Mouse (Mus musculus) midbrain, embryonic 11.5 days (tissue): ENCODE measurements around the gene Rab43. TPM values are rescaled to one million over a fixed set of nuclear protein-coding genes. Genes with fewer than 3 reads are reported as not detected.
A peak's percentile ranks its signal among the peaks of the same experiment; 100 is the strongest.

Experiments used
- ATAC-seq: fragments of 200-750 bp; cut with Nextera tagmentation; 2 replicates; pipeline ENCODE4 v1.8.0; 2017; ENCODE audit warnings: moderate TSS enrichment, moderate library complexity; ENCODE audit not compliant: low FRiP score
- DNase-seq: peaks from one replicate; pipeline ENCODE4 v3.0.0; 2015; ENCODE audit warnings: low spot score; ENCODE audit errors: missing footprints
- H3K27ac ChIP-seq: fragments of 300-500 bp; sonication (generic); 2 replicates; pipeline ENCODE4 v1.5.1; 2014; ENCODE audit warnings: low read depth, low read length
- H3K27me3 ChIP-seq: fragments of 300-500 bp; sonication (generic); 2 replicates; pipeline ENCODE4 v1.6.1; 2014; ENCODE audit warnings: mild to moderate bottlenecking, low read length, moderate library complexity, mixed read lengths; ENCODE audit not compliant: control insufficient read depth, insufficient read depth
- H3K36me3 ChIP-seq: fragments of 300-500 bp; sonication (generic); 2 replicates; pipeline ENCODE4 v1.6.1; 2014; ENCODE audit warnings: mild to moderate bottlenecking, low read length, moderate library complexity, mixed read lengths; ENCODE audit not compliant: control insufficient read depth, insufficient read depth
- H3K4me1 ChIP-seq: fragments of 300-500 bp; sonication (generic); 2 replicates; pipeline ENCODE4 v1.6.1; 2014; ENCODE audit warnings: low read length; ENCODE audit not compliant: control insufficient read depth, insufficient read depth
- H3K4me2 ChIP-seq: fragments of 300-500 bp; sonication (generic); 2 replicates; pipeline ENCODE4 v1.6.1; 2014; ENCODE audit warnings: mild to moderate bottlenecking, moderate library complexity
- H3K4me3 ChIP-seq: fragments of 300-500 bp; sonication (generic); 2 replicates; pipeline ENCODE4 v1.5.1; 2014; ENCODE audit warnings: low read depth, low read length
- H3K9ac ChIP-seq: fragments of 300-500 bp; sonication (generic); 2 replicates; pipeline ENCODE4 v1.6.1; 2014; ENCODE audit warnings: low read length
- H3K9me3 ChIP-seq: fragments of 300-500 bp; sonication (generic); 2 replicates; pipeline ENCODE4 v1.6.1; 2016; ENCODE audit warnings: low read length; ENCODE audit not compliant: control insufficient read depth
- WGBS: fragments of 180-500 bp; shearing (Covaris S2); extraction: QIAGEN DNeasy Blood & Tissue Kit; methylation state at CpG from one replicate; pipeline ENCODE4 v1.1.7; 2014; 5-methylcytosine and 5-hydroxymethylcytosine counted together
- polyA plus RNA-seq: library from polyadenylated mRNA; unstranded; fragments of >200 nt; fragmentation: Nextera tagmentation; extraction: Ambion mirVana; gene quantifications from 2 replicates; pipeline ENCODE4 v1.2.1, GENCODE M21; 2014

Gene Rab43
- 7.7 and 8.0 TPM in 2 replicates for polyA plus RNA-seq

DNA sequence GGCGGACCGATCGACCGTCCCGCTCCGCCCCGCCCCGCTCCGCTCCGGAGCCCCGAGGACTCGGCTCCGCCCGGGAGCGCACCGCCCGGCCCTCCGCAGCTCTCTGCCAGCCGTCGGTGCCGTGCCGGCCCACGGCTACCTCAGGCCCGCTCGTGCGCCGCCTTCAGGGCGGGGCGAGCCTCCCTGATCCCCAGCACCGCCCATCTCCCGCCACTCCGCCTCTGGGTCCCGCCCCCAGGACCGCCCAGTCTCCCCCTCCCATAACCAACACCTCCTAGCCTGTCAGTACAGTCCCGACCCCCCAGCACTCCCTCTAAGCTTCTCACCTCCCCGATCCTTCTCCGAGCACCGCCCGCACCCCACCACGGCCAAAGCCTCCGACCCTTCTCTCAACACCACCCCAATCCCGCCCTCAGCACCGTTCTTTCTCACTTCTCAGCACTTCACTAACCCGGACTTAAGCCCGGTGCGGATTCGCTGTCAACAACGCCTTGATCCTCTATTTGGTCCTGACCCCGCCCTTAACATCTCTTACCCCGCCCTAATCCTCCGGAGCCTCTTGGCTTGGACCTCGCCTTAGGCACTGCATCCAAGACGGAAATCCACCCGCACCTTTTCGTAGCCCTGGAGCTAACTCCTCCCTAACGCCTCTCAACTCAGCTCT is at the start of gene Rab43:
TSS of gene Rab43 (minus strand) at position 490 of the 664 bp plus-strand sequence.
- Histone ChIP-seq H3K9ac (peak within 1 kb of the TSS; percentile 77), H3K9me3 (no peaks in the 10 kb centered on the region), H3K36me3 (no peaks in the 10 kb centered on the region), H3K4me3 (peak within 1 kb of the TSS; percentile 63), H3K4me1 (peaks cover 8% of the 10 kb centered on the region), H3K27me3 (no peaks in the 10 kb centered on the region), H3K4me2 (peak within 1 kb of the TSS; percentile 95), H3K27ac (no peak within 1 kb of the TSS; the same call in 1 of the 2 replicates)
- DNase-seq (peak; percentile 99), ATAC-seq (peak; percentile 96)
- under 1% methylated on average over 52 of the region's 56 CpGs for WGBS

- 47% methylated on average over 1 of the region's 1 CpGs for WGBS
- H3K27ac ChIP-seq, result no peak overlapping the region
- ATAC-seq, result no peak
- no peaks in the 10 kb centered on the region for H3K9me3 ChIP-seq
- H3K4me2 ChIP-seq, result no peak overlapping the region
- no peaks in the 10 kb centered on the region for H3K27me3 ChIP-seq
- H3K9ac ChIP-seq, result no peak overlapping the region
- H3K4me1 ChIP-seq, result no peaks in the 10 kb centered on the region
- no peak for DNase-seq
- no peaks in the 10 kb centered on the region for H3K36me3 ChIP-seq
- H3K4me3 ChIP-seq, result no peak overlapping the region
Observed at GRCm38 (mm10) chr6:87857071-87857470, 45.1 kb upstream of the Rab43 start.

GRCm38 (mm10) chr6:87853446-87853845 is 41.5 kb upstream of the Rab43 start:
- H3K4me2 ChIP-seq, result no peak overlapping the region
- ATAC-seq, result no peak
- no peaks in the 10 kb centered on the region for H3K9me3 ChIP-seq
- peak; percentile 44 for DNase-seq
- 88% methylated on average over 4 of the region's 4 CpGs for WGBS
- no peak overlapping the region for H3K4me3 ChIP-seq
- H3K36me3 ChIP-seq, result no peaks in the 10 kb centered on the region
- no peak overlapping the region for H3K9ac ChIP-seq
- no peaks in the 10 kb centered on the region for H3K27me3 ChIP-seq
- H3K4me1 ChIP-seq, result peaks cover 9% of the 10 kb centered on the region
- H3K27ac ChIP-seq, result no peak overlapping the region

DNA sequence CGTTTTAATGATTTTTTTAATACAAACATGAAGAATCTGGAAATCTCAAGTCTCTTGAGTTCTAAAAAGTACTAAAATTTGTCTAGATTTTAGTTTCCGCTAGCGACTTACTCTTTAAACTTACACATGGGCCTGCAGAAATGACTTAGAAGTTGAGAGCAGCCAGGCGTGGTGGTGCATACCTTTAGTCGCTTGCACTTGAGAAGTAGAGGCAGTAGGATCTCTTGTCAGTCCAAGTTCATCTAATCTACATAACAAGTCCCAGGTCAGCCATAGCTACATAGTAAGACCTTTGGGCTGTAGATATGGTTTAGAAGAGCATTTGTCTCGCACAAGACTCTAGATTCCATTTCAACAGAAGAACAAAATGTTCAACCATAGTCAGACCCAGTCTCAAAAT is 39.9 kb upstream of the Rab43 start:
- H3K4me1 ChIP-seq, result peaks cover 11% of the 10 kb centered on the region
- ATAC-seq (no peak), DNase-seq (peak; percentile 57)
- H3K9ac ChIP-seq, result no peak overlapping the region
- no peaks in the 10 kb centered on the region for H3K9me3 ChIP-seq
- no peaks in the 10 kb centered on the region for H3K36me3 ChIP-seq
- no peaks in the 10 kb centered on the region for H3K27me3 ChIP-seq
- no peak overlapping the region for H3K4me2 ChIP-seq
- no peak overlapping the region for H3K4me3 ChIP-seq
- no peak overlapping the region for H3K27ac ChIP-seq
- WGBS, result 80% methylated on average over 6 of the region's 6 CpGs

GRCm38 (mm10) chr6:87850900-87851614 is 39.1 kb upstream of the Rab43 start, which contains the start of gene Cnbp:
TSS of gene Cnbp (minus strand) at chr6:87851106.
- ATAC-seq, result peak; percentile 98
- Histone ChIP-seq H3K27me3 (no peaks in the 10 kb centered on the region), H3K27ac (peak within 1 kb of the TSS; percentile 78), H3K36me3 (no peaks in the 10 kb centered on the region), H3K9ac (peak within 1 kb of the TSS; percentile 99), H3K4me2 (peak within 1 kb of the TSS; percentile 72), H3K4me1 (peaks cover 11% of the 10 kb centered on the region), H3K9me3 (no peaks in the 10 kb centered on the region), H3K4me3 (peak within 1 kb of the TSS; percentile 100)
- peak; percentile 100 for DNase-seq
- WGBS, result under 1% methylated on average over 55 of the region's 55 CpGs

GRCm38 (mm10) chr6:87850155-87850899 is 38.4 kb upstream of the Rab43 start:
- WGBS, result under 1% methylated on average over 70 of the region's 73 CpGs
- no peak; the same call in none of the 2 replicates for ATAC-seq
- DNase-seq, result peak; percentile 95

GRCm38 (mm10) chr6:87849780-87850154 is 37.8 kb upstream of the Rab43 start:
- H3K27ac ChIP-seq, result no peak overlapping the region
- no peaks in the 10 kb centered on the region for H3K9me3 ChIP-seq
- DNase-seq (peak; percentile 91), ATAC-seq (no peak)
- no peaks in the 10 kb centered on the region for H3K27me3 ChIP-seq
- peak overlapping the region; percentile 72 for H3K4me2 ChIP-seq
- H3K4me3 ChIP-seq, result peak overlapping the region; percentile 100
- peak overlapping the region; percentile 99 for H3K9ac ChIP-seq
- WGBS, result 2% methylated on average over 8 of the region's 8 CpGs
- peaks cover 7% of the 10 kb centered on the region for H3K36me3 ChIP-seq
- peaks cover 11% of the 10 kb centered on the region for H3K4me1 ChIP-seq

More at GRCm38 (mm10) chr6:87850155-87850899, 38.4 kb upstream of the Rab43 start:
- peak overlapping the region; percentile 100 for H3K4me3 ChIP-seq
- no peaks in the 10 kb centered on the region for H3K9me3 ChIP-seq
- peak overlapping the region; percentile 78 for H3K27ac ChIP-seq
- peaks cover 11% of the 10 kb centered on the region for H3K4me1 ChIP-seq
- H3K4me2 ChIP-seq, result peak overlapping the region; percentile 72
- H3K27me3 ChIP-seq, result no peaks in the 10 kb centered on the region
- peak overlapping the region; percentile 99 for H3K9ac ChIP-seq
- peaks cover under 1% of the 10 kb centered on the region for H3K36me3 ChIP-seq

GRCm38 (mm10) chr6:87846813-87847212 is 34.8 kb upstream of the Rab43 start:
- DNase-seq, result no peak
- no peak overlapping the region for H3K4me3 ChIP-seq
- no peak overlapping the region for H3K4me2 ChIP-seq
- peaks cover 23% of the 10 kb centered on the region for H3K36me3 ChIP-seq
- no peak overlapping the region for H3K27ac ChIP-seq
- ATAC-seq, result no peak
- H3K27me3 ChIP-seq, result no peaks in the 10 kb centered on the region
- H3K9me3 ChIP-seq, result no peaks in the 10 kb centered on the region
- 85% methylated on average over 1 of the region's 1 CpGs for WGBS
- H3K4me1 ChIP-seq, result peaks cover 11% of the 10 kb centered on the region
- H3K9ac ChIP-seq, result no peak overlapping the region
